Mouse (Mus musculus) forebrain, postnatal 0 days (tissue): ENCODE results near the gene Lrr1. TPM values are rescaled to one million over a fixed set of nuclear protein-coding genes. Genes with fewer than 3 reads are reported as not detected.
A peak's percentile ranks its signal among the peaks of the same experiment; 100 is the strongest.

ENCODE experiments used
- ATAC-seq: fragments of 200-750 bp; cut with Nextera tagmentation; 2 replicates; pipeline ENCODE4 v1.8.0; 2017; ENCODE audit warnings: mild to moderate bottlenecking, moderate library complexity
- DNase-seq: peaks from one replicate; pipeline ENCODE4 v3.0.0-alpha.2; 2015
- H3K27ac ChIP-seq: fragments of 300-500 bp; sonication (generic); 2 replicates; pipeline ENCODE4 v1.5.1; 2014; ENCODE audit warnings: low read depth, mild to moderate bottlenecking, antibody characterized with exemption, low read length, moderate library complexity, mixed read lengths
- H3K27me3 ChIP-seq: fragments of 300-500 bp; sonication (generic); 2 replicates; pipeline ENCODE4 v1.6.1; 2014; ENCODE audit warnings: mild to moderate bottlenecking, low read length, mixed read lengths; ENCODE audit not compliant: insufficient read depth
- H3K36me3 ChIP-seq: fragments of 300-500 bp; sonication (generic); 2 replicates; pipeline ENCODE4 v1.6.1; 2014; ENCODE audit warnings: mild to moderate bottlenecking, moderate library complexity; ENCODE audit not compliant: insufficient read depth
- H3K4me1 ChIP-seq: fragments of 300-500 bp; sonication (generic); 2 replicates; pipeline ENCODE4 v1.6.1; 2014; ENCODE audit warnings: antibody characterized with exemption; ENCODE audit not compliant: insufficient read depth
- H3K4me2 ChIP-seq: fragments of 300-500 bp; sonication (generic); 2 replicates; pipeline ENCODE4 v1.6.1; 2014; ENCODE audit warnings: low read depth, mild to moderate bottlenecking, moderate library complexity
- H3K4me3 ChIP-seq: fragments of 300-500 bp; sonication (generic); 2 replicates; pipeline ENCODE4 v1.5.1; 2014; ENCODE audit warnings: low read depth, low read length, mixed read lengths
- H3K9ac ChIP-seq: fragments of 300-500 bp; sonication (generic); 2 replicates; pipeline ENCODE4 v1.6.1; 2014; ENCODE audit warnings: mild to moderate bottlenecking
- H3K9me3 ChIP-seq: fragments of 300-500 bp; sonication (generic); 2 replicates; pipeline ENCODE4 v1.6.1; 2016; ENCODE audit warnings: low read length
- CTCF ChIP-seq: sonication (generic); IDR thresholded peaks from 2 replicates; pipeline ENCODE4 v1.5.1; 2016; ENCODE audit warnings: antibody characterized with exemption, control low read depth, low read depth
- whole genome bisulfite sequencing: fragments of 180-500 bp; shearing (Covaris S2); extraction: QIAGEN DNeasy Blood & Tissue Kit; methylation state at CpG from one replicate; pipeline ENCODE4 v1.1.7; 2014; 5-methylcytosine and 5-hydroxymethylcytosine counted together
- polyA plus RNA-seq: library from polyadenylated mRNA; unstranded; fragments of >200 nt; fragmentation: Nextera tagmentation; extraction: Ambion mirVana; gene quantifications from 2 replicates; pipeline ENCODE4 v1.2.1, GENCODE M21; 2015
- total RNA-seq: library from RNA; depleted of rRNA; stranded (reverse); fragments of >200 nt; gene quantifications from 2 replicates; pipeline ENCODE4 v1.2.3, GENCODE M21; 2014

The Lrr1 gene
- total and polyA plus RNA-seq, 2 experiments from 2014 or later, result 0.71 to 2.3 TPM

- TF ChIP-seq CTCF, result no peak
- H3K4me2 ChIP-seq, result peak overlapping the region; percentile 96
- H3K9me3 ChIP-seq, result no peaks in the 10 kb centered on the region
- H3K36me3 ChIP-seq, result peaks cover 9% of the 10 kb centered on the region; the same call in 1 of the 2 replicates
- ATAC-seq (no peak), DNase-seq (no peak)
- H3K4me1 ChIP-seq, result peaks cover 17% of the 10 kb centered on the region
- H3K4me3 ChIP-seq, result no peak overlapping the region
- H3K9ac ChIP-seq, result no peak overlapping the region
- no peaks in the 10 kb centered on the region for H3K27me3 ChIP-seq
- H3K27ac ChIP-seq, result no peak overlapping the region
Observed at GRCm38 (mm10) chr12:69198985-69199384, 30.4 kb downstream of the Lrr1 start.

GRCm38 (mm10) chr12:69204052-69204833 is 35.6 kb downstream of the Lrr1 start, which contains the start of gene Gm49384:
TSS of gene Gm49384 (minus strand) at chr12:69204267.
- TF ChIP-seq CTCF, result no peak
- DNase-seq, result peak; percentile 68
- peak within 1 kb of the TSS; percentile 21 for H3K4me2 ChIP-seq

GRCm38 (mm10) chr12:69207396-69207795 is 38.8 kb downstream of the Lrr1 start:
- Histone ChIP-seq H3K9me3 (no peaks in the 10 kb centered on the region), H3K4me1 (no peaks in the 10 kb centered on the region), H3K27ac (no peak overlapping the region), H3K27me3 (no peaks in the 10 kb centered on the region), H3K9ac (no peak overlapping the region), H3K36me3 (no peaks in the 10 kb centered on the region), H3K4me3 (no peak overlapping the region), H3K4me2 (no peak overlapping the region)
- 95% methylated on average over 8 of the region's 8 CpGs for WGBS
- TF ChIP-seq CTCF, result no peak
- no peak for ATAC-seq
- DNase-seq, result no peak

More at GRCm38 (mm10) chr12:69204052-69204833, 35.6 kb downstream of the Lrr1 start, which contains the start of gene Gm49384:
- 66% methylated on average over 16 of the region's 16 CpGs for WGBS
- no peaks in the 10 kb centered on the region for H3K9me3 ChIP-seq
- H3K27ac ChIP-seq, result no peak within 1 kb of the TSS
- no peaks in the 10 kb centered on the region for H3K27me3 ChIP-seq
- H3K9ac ChIP-seq, result no peak within 1 kb of the TSS
- peaks cover 9% of the 10 kb centered on the region; the same call in 1 of the 2 replicates for H3K36me3 ChIP-seq
- H3K4me1 ChIP-seq, result no peaks in the 10 kb centered on the region
- no peak within 1 kb of the TSS for H3K4me3 ChIP-seq
- peak; percentile 51 for ATAC-seq

GRCm38 (mm10) chr12:69207926-69208325 is 39.3 kb downstream of the Lrr1 start:
- Histone ChIP-seq H3K27ac (no peak overlapping the region), H3K4me2 (no peak overlapping the region), H3K27me3 (no peaks in the 10 kb centered on the region), H3K9me3 (no peaks in the 10 kb centered on the region), H3K4me1 (no peaks in the 10 kb centered on the region), H3K4me3 (no peak overlapping the region), H3K36me3 (no peaks in the 10 kb centered on the region), H3K9ac (no peak overlapping the region)
- ATAC-seq (no peak), DNase-seq (no peak)
- WGBS, result 90% methylated on average over 7 of the region's 7 CpGs
- TF ChIP-seq CTCF, result no peak

GRCm38 (mm10) chr12:69208520-69208919 is 39.9 kb downstream of the Lrr1 start:
- Histone ChIP-seq H3K36me3 (no peaks in the 10 kb centered on the region), H3K27ac (no peak overlapping the region), H3K4me1 (no peaks in the 10 kb centered on the region), H3K4me3 (no peak overlapping the region), H3K9ac (no peak overlapping the region), H3K9me3 (no peaks in the 10 kb centered on the region), H3K4me2 (no peak overlapping the region), H3K27me3 (no peaks in the 10 kb centered on the region)
- TF ChIP-seq CTCF, result peak; percentile 19
- 95% methylated on average over 2 of the region's 2 CpGs for WGBS
- ATAC-seq, result no peak
- no peak for DNase-seq

GRCm38 (mm10) chr12:69210056-69210979 is 41.7 kb downstream of the Lrr1 start:
- no peak for DNase-seq
- no peaks in the 10 kb centered on the region for H3K36me3 ChIP-seq
- H3K4me2 ChIP-seq, result no peak overlapping the region
- no peak for ATAC-seq
- H3K4me1 ChIP-seq, result no peaks in the 10 kb centered on the region
- H3K27me3 ChIP-seq, result no peaks in the 10 kb centered on the region
- H3K4me3 ChIP-seq, result no peak overlapping the region
- no peak for TF ChIP-seq CTCF
- H3K9ac ChIP-seq, result no peak overlapping the region
- WGBS, result 82% methylated on average over 18 of the region's 18 CpGs
- no peak overlapping the region for H3K27ac ChIP-seq
- no peaks in the 10 kb centered on the region for H3K9me3 ChIP-seq
